Mouse (Mus musculus): ENCODE results near the gene Olfm4. TPM values are rescaled to one million over a fixed set of nuclear protein-coding genes. Genes with fewer than 3 reads are reported as not detected.

Gene Olfm4
- not detected for total RNA-seq (2023)

DNA sequence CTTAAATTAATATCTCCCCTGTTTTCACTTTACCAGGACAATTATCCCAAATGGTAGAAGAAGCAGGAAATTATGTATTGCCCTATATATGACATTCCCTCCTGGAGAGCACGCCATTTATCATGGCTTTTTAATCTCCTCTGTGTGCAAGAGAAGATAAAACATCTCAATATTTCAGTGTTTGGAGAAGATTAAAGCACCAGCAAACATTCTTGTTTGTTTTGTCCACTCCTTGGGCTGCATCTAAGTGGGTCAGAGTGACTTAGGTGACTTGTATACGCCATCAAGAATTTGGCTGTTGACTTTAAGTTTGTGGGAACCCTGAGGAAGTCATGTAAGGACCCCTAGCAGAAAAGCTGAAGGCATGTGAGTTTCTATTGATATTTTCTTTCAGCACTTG, at the start of gene Olfm4:
Gene Olfm4, plus strand, starts transcription at position 301 of the 400 bp plus-strand sequence.

Other genes with a start within 250 kb of the Olfm4 start
- not detected for gene Pcdh8, start 212.8 kb upstream of the Olfm4 start, total RNA-seq (2023)

All from B cell, adult 67 days (primary cell).